Mouse (Mus musculus) lung, postnatal 25 days (tissue): ENCODE data around the gene Ctla4.

ENCODE experiments used
- DNase-seq: peaks from one replicate; pipeline ENCODE4 v3.0.0; 2022; ENCODE audit warnings: low spot score

The Ctla4 gene

DNA sequence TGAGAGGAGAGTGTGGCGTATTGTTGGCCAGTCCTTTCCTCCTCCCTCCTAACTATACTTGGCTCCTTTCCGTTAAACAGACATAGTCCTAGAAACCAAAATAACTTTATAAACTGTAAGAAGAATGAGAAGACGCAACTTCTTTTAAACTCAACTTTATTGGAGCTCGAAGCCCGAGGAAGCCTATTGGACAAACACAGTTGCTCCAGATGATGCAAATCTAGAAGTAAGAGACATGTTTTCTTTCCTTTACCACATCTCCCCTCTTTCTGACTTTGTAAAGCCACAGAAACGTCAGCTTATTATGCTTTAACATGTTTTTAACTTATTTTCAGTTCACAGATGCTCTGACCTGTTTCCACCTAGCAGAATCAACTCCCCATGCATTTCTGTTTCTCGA is at the start of gene Ctla4:
Ctla4 (plus strand) TSS at position 20 of the 400 bp plus-strand sequence.
- DNase-seq = no peak

DNA sequence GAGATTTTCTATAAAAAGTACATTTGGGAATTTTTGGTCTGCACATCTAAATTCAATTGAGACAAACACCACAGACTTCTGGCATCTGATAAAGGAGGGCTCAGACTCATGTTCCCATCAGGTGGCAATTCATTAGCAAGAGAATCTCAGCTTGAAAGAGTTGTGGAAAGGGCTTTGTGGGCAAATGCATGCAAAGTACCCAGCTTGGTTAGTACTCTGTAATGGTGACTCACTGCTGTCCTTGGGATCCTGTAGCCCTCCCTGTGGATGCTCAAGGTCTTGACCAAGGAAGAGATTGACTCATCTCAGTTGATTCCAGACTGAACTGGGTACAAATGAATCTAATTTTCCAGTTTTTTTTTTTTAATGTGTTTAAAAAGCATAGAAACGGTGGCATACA is 47.6 kb upstream of the Ctla4 start:
- no peak for DNase-seq

DNA sequence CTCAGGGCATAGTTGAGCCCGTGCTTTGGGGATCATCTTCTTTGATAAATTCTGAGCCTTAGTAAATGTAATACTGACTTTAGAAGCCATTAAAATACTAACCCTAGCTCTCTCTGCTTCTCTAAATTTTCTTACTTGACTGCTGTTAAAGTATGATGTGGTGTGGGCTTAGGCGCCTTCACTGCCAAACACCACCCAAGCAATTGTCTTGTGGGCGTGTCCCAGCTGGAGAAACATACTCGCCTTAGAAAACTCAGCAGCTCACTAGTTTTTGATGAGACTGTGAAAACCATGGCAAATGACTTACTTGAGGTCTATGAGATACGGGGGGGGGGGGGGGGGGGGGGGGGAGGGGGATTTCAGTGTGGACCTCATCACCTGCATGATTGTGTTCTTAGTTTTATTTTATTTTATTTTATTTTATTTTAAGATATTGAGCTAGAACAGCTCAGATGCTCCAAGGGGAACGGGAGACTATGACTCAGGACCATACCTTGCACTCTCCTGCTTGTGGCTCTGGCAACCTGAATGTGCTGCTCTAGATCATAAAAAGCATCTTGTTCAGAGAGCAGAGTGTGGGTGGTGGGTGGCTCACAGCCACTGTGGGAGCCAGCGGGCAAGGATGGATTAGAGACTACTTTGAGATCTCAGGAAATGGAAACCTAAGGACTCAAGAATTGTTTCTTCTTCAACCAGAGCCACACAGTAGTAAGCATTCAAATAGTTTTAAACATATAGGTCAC is 41.3 kb upstream of the Ctla4 start:
- DNase-seq = no peak

DNA sequence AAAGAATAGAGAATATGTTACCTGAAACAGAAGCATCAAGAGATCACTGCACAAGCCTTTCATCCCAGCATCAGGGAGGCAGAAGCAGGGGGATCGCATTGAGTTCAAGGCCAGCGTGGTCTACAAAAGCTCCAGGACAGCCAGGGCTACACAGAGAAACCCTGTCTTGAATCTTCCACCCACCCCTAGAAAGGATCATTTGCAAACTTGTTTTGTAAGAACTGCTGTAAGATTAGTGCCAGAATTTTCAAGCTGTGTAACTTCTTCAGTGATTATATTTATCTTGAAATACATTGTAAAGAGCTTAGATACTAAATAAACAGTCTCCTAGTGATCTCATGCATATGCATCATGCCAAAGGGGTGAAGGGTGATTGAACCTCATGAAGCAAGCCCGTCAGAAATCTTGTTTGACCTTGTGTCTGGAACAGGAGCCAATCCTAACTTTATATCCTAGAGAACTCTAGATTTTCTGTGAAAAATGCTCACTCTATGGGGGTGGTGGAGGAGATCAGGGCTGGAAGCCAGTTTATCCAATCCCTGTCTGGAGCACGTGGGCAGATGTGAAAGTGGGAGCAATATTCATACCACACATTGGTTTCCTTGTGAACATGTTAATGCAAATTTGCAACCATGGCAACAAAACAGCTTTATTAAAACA is 40.1 kb upstream of the Ctla4 start:
- no peak for DNase-seq

DNA sequence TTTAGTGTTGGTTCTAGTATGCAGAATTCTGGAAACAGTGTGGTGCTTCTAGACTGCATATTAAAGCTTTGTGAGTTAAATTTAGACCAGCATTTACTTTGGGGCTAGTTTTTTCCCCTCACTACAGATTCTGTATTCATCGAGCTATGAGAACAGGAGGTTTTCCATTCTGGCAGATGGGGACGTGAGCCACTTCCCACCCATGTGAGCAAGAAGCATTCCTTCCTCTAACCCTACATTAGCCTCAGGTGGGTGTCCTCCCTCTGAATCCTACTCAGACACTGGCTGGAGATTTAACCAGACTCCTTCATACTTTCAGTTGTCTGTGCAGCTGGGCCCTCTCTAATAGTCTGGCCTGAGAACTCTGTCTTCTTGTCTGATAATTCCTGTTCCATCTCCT is 37.7 kb upstream of the Ctla4 start:
- no peak for DNase-seq

DNA sequence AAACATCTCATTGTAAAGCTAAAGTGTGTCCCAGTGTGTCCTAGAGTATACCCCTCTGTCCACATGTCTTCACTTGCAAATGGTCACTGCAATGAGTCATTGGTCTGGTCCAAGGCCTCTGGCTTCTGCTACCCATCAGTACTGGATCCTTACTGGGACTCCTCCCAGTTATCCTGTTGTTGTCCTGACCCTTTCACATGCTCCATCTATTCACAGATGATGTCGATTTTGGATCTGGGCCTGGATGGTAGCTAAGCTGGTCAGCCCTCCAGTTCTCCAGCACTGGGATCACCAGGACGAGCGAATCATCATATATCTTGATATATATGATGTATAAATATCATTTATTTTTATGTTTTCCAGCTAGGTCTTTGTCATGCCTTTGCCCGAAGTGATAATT is 37.0 kb upstream of the Ctla4 start:
- DNase-seq = no peak

DNA sequence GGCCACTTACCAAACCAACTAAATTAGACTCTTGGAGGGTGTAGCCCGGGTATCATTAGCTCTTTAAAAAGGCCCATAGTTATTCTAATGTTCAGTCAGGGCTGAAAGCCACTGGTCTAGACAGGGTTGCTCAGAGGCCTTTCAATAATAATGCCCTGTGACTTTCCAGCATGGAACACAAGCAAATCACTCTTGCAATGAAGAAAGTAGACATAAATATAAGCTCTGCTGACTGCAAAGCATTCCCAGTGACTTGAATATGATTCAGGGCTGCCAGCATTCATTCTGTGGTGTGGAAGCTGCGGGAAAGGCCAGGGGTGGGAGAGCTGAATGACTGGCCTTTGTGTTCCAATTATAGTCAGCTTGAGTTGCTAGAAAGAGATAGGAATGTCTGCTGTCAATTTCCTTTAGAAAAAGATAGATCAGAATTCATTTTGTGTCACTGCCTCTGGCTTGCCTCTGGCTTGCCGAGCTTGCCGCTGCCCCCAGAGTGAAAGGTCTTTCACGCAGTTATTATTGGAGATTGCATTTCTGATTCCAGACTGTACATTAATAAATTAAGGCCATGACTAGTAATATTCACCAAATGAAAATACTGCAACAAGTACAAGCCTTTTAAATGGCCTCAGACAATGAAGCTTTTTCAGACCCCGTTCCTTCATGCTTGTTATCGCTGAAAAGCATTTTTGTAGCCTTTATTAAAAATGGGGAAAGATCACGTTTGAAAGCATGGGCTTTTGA is 35.6 kb upstream of the Ctla4 start:
- DNase-seq = no peak

DNA sequence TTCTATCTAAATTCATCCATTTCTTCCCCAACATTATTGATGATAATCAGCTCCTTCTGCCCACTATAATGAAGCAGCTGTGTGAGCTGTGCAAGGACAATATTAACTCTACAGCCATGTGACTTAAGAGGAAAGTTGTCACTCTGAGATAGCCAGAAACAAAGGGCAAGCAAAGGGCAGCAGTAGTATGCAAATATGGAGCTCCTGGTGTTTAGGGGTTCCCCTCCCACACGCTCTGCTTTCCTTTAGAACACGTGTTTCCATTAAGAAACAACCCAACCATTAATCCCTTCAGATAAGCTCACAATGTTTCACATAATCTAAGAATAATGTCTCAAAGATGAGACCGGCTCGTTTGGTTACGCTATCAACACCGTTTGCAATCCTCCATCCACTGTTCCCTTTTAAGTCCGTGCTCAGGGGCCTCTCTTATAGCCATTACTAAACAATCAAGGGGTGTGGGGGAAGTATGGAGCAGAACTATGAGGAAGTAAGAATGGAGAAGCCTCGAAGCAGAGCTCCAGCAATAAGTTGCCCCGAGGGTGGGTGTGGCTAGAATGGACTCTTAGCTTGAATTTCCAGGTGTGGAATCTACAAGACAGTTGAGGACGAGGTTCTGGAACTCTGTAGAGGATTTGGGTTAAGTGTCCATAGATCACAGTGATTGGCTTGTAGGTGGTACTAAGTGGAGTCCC is 34.6 kb upstream of the Ctla4 start:
- peak; percentile 28 for DNase-seq

DNA sequence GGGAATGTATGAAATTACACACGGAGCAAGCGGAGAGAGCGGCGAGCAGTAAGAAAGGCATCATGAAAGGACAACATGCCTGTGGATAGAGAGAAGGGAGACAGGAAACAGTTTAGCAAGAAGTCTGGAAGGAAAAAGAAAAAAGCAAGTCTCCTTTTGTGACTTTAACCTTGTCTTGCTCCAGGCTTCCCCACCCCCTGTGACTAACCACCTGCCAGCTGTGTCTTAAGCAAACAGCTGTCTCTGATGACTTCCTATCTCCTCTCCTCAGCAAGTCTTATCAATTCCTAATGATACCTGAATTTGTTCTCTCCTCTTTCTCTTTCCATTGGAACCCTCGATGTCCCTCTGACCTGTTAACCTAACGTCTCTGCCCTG is 34.0 kb upstream of the Ctla4 start:
- no peak for DNase-seq

DNA sequence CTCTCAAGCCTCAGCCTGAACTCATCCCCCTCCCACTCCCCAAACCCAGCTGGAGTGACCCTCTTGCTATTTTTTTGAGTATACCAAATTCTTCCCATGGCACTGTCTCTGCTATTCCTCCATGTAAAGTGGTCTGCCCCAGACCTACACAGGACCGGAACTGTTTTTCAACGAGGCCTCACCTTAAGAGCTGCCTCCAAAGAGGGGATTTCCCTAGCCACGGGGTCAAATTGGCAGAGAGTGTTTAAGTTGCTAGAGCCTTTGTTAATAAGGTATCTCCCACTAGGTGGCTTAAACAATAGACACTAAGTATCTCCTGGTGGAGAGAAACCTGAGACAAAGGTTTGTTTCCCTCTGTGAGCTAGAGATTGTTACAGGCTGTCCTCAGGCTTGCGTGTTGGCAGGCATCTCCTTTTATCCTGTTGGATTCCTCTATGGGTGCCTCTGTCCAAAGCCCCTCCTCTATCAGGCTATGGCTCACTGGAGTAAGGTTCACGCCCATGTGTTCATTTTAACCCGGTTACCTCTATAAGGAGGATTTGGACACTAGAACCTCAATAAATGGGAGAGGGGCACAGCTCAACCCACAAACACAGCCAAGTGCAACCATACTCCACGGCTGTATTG is 33.4 kb upstream of the Ctla4 start:
- no peak for DNase-seq

DNA sequence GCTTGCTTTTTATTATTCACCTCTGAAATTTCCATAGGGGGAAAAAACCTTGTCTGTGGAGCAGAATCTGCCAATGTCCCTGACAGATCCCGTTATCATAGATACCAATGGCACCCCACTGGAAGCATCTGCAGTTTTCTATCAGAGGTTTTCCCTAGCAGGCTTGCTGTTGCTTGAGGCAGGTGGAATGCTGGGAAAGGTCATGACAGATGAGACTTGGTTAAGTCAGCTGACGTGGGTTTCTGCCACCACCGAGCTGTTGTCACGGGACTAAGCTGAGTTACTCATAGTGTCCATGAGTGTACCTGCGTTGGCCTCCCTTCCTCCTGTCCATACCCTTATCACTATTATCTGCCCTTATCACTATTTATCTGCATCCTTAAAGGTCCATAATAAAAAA is 32.8 kb upstream of the Ctla4 start:
- no peak for DNase-seq

DNA sequence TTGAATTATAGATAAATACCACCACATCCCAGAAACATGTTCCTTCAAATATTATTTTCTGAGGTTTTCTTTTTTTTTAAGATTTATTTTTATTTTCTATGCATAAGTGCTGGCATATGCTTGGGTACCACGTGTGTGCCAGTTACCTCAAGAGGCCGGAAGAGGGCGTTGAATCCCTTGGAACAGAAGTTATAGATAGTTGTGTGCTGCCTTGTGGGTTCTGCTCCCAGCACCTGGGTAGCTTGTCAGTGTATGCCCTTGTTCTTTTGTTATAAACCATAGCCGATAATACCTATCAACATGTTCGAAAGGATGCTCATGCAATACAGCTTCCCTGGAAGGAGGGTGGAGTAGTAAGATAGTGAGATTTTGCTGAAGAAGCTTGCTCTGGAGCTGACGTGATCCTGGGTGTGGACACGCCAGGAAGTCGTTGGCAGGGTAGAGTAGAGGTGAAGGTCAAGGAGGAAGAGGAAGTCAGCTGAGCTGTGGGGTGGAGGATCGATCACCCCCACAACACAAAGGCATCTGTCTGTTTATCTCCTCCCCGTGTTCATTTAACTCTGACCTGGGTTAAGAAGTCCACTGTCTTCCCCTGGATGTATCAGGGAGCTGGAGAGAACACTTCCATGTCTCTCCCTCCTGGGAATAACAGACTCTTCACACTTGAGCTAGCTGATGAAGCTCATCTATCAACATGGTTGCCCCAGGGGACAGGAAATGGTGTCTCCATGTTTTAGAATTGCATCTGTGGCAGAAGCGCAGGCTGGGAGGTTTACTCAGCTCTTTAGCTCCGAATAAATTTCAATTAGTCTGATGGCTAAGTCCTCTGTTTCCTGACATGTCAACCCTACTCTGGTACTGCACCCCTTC is 29.2 kb upstream of the Ctla4 start:
- DNase-seq = peak; percentile 16

DNA sequence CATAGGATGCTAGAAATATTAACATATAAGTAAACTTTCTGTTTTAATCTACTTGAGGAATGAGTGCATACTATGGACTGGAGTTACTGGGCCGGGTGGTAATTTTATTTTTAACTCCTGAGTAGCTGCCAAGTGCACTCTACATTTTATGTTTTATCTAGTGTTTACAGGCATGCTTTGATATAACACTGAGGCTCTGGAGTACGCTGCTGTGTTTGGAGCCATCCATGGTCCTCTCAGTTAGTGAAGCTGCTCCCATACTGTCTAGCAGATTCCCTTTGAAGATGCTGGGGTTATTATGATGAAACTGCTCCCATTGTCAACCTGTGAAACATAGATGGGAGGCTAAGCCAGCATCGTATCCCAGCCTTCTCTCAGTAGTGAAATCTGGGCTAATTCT is 27.6 kb upstream of the Ctla4 start:
- DNase-seq = no peak

DNA sequence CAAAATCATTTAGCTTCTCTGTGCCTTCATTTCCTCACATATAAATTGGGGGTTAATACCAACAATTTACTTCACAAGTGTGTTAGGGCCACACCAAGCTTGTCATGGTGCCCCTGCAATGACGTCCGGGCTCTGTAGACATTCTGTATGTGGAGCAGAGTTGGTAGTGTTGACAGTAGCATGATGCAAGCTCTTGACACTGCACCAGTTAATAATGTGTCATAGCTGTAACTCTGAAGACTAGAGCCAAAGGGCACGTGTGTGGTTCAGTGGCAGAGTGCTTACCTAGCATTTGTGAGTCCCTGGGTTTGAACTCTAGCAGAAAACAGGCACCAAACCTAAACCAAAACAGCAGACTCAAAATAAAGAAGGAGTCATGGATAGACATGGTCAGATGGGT is 27.0 kb upstream of the Ctla4 start:
- peak; percentile 16 for DNase-seq

DNA sequence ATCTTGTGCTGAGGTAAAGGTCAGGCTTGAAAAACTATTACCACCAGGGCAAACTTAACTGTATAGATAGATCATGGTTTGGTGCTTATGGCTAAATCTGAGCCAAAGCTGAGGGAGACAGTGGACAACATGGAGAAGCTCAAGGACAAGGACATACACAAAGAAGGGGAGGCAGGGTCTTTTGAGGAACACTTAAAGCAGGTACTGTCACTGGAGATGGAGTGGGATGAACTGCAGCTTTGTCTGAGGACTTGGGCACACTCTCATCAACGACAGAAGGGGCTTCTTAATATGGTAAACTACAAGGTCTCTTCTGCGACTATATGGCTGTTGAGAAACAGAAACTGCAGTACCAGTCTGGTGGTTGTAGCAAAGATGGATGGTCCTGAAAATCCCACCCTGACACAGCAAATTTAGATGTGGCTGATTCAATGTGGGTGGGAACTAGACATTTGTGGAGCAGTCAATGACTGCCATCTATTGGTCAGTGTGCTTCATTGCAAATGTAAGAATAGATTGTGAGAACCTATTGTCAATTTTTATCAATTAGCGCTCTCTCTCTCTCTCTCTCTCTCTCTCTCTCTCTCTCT is 26.3 kb upstream of the Ctla4 start:
- DNase-seq = peak; percentile 58

DNA sequence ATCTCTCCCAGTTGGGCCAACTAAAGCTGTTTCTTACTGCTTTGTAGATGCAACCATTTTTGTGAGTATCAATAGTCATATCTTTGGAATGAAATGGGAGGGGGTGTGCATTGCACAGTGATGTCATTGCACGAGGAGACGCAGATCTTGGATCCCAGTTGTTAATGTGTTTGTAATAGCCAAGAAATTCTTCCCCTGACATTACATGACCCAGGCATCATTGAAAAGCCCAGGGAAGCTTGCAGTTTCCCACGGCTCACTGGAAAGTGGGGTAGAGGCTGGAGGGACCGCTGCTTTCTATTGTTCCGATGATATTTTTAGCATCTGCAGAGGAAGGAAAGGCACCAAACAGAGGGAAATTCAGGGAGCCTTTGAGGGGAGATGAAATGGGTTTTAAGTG is 25.8 kb upstream of the Ctla4 start:
- no peak for DNase-seq

DNA sequence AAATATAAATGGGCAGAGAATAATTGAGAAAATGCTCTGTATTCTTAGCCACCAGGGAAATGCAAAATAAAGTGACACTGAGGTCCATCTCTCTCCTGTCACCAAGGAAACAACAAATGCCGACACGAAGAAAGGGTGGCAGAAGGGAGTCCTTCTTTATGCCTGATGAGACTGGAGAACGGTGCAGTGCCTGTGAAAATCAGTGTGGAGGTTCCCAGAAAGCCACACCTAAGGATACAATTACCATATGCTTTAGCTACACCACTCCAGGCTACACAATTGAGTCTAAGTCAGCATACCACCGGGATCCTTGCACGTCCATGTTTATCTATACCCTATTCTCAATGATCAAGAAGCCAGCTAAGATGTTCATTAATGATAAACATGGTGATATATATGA is 25.4 kb upstream of the Ctla4 start:
- DNase-seq = no peak

DNA sequence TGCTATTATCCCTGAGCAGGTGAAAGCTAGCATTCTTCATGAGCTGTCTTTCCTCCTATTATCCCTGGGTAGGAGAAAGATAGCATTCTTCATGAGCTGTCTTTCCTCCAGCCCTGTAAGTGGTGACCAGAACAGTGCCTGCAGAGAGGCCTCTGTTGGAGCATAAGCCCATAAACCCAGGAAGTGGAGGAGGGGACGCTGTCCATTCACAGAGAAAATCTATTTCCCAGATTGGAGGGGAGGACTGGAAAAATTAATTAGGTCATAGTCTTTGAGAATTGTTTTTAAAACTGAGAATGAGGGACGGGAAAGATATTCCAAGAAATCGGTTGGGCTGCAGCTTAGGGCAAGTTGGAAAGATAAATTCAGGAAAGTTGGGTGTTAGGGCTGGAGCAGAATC is 24.3 kb upstream of the Ctla4 start:
- DNase-seq = no peak

DNA sequence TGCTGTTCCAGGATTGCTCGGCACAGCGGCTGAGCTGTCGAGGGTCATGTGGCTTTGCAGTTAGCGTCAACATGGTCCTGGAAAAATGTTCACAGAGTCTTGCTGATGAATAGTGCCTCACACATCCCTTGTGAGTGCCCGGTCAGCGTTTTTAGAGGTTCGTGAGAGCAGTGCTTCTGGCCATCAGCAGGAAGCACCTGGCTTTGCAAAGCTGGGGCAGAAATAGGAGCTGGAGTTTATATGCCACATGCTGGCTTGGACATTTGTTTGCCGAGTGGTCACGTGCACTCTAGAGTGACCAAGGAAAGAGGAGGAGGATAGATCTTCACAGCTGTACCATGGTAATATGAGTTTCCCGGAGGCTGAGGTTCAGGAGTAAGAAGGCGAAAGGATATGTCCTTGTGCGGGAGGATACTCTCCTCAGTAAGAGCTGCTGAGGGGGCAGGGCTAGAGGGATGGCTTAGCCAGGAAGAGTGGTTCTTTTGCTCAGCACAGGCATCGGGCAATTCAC is 23.8 kb upstream of the Ctla4 start:
- peak; percentile 28 for DNase-seq

DNA sequence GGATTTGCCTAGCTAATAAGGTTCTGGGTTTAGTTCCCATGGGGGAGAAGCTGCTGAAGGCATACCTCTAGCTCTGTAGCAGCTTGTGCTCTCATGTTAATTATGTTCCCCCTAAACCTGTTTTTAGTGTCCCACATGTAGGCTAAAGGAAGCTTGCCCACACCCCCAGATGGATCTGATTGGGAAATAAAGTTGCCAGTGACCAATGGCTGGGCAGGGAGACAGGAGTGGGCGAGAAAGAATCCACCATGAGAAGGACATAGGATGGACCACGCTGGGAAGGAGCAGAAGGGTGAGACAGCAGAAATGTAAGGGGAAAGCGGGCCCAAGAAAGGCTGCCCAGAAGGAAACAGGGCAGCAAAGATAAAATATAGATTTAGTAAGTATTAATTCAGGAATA is 23.1 kb upstream of the Ctla4 start:
- no peak for DNase-seq

DNA sequence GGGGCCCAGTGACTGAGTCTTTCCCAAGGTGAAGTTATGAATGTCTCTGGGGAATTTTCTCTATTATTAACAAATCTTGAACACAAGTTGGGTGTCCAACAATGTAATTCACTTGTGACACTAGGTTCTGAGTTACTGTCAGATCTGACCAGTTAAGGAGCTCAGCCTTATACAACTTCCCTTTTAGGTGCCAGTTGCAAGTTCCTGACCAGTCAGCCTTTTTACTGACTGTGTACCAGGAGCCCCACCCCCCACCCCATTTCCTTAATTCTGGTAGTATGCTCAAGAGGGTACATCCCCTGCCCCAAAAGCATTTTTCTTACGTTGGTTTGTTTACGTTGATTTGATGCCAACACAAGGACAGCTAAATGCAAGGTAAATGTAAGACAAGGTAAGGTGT is 21.6 kb upstream of the Ctla4 start:
- no peak for DNase-seq
